Mouse (Mus musculus) heart, embryonic 12.5 days (tissue): ENCODE measurements at regions not wholly inside any gene's neighbourhood (a gene's known extent, or its start where the extent isn't known, plus 50 kb on each side); places are given as distances from the start of the nearest gene placed in this dataset.

Experiments
- ATAC-seq: fragments of 200-750 bp; cut with Nextera tagmentation; 2 replicates; pipeline ENCODE4 v1.8.0; 2017; ENCODE audit warnings: moderate TSS enrichment, moderate library complexity; ENCODE audit not compliant: insufficient number of reproducible peaks, low FRiP score
- H3K27ac ChIP-seq: fragments of 300-500 bp; sonication (generic); 2 replicates; pipeline ENCODE4 v1.5.1; 2016; ENCODE audit warnings: mild to moderate bottlenecking, moderate library complexity; ENCODE audit not compliant: poor library complexity, severe bottlenecking
- H3K27me3 ChIP-seq: fragments of 300-500 bp; sonication (generic); replicated peaks from 2 replicates; pipeline ENCODE4 v1.6.1; 2016; ENCODE audit warnings: mild to moderate bottlenecking, moderate library complexity
- H3K36me3 ChIP-seq: fragments of 300-500 bp; sonication (generic); 2 replicates; pipeline ENCODE4 v1.6.1; 2016; ENCODE audit warnings: mild to moderate bottlenecking, moderate library complexity
- H3K4me1 ChIP-seq: fragments of 300-500 bp; sonication (generic); replicated peaks from 2 replicates; pipeline ENCODE4 v1.6.1; 2016; ENCODE audit warnings: mild to moderate bottlenecking
- H3K4me2 ChIP-seq: fragments of 300-500 bp; sonication (generic); 2 replicates; pipeline ENCODE4 v1.6.1; 2016; ENCODE audit warnings: mild to moderate bottlenecking, moderate library complexity
- H3K4me3 ChIP-seq: fragments of 300-500 bp; sonication (generic); 2 replicates; pipeline ENCODE4 v1.5.1; 2016; ENCODE audit warnings: mild to moderate bottlenecking
- H3K9ac ChIP-seq: fragments of 300-500 bp; sonication (generic); 2 replicates; pipeline ENCODE4 v1.6.1; 2016; ENCODE audit warnings: mild to moderate bottlenecking, moderate library complexity
- H3K9me3 ChIP-seq: fragments of 300-500 bp; sonication (generic); replicated peaks from 2 replicates; pipeline ENCODE4 v1.6.1; 2016; ENCODE audit warnings: mild to moderate bottlenecking, moderate library complexity
- WGBS: fragments of 180-500 bp; shearing (Covaris S2); methylation state at CpG from one replicate; pipeline ENCODE4 v1.1.7; 2016; 5-methylcytosine and 5-hydroxymethylcytosine counted together

DNA sequence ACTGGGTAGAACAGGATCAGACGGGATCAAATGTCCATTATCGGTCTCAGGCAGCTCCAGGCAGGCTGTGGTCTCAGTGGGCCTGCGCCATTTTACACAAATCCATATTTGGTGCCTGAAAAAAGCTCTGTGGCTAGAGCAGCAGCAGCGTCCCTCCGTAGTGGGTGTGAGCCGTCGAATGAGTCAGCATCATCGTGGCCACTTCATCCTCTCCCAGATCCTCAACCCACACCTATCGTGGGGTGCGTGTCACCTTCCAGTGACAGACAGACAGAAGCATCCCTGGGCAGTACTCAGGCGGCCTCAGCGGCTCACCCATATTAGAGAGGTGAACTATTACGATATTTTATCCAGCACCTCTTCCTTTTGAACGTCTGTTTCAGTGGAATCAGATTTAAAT lies 233.0 kb upstream of the A430005L14Rik start:
- Histone ChIP-seq H3K27ac (no peak overlapping the region), H3K27me3 (no peaks in the 10 kb centered on the region; the same call in 1 of the 2 replicates), H3K36me3 (no peaks in the 10 kb centered on the region), H3K4me3 (no peak overlapping the region), H3K9me3 (no peaks in the 10 kb centered on the region), H3K9ac (no peak overlapping the region), H3K4me1 (no peaks in the 10 kb centered on the region), H3K4me2 (no peak overlapping the region)
- 84% methylated on average over 14 of the region's 14 CpGs for WGBS
- no peak for ATAC-seq

DNA sequence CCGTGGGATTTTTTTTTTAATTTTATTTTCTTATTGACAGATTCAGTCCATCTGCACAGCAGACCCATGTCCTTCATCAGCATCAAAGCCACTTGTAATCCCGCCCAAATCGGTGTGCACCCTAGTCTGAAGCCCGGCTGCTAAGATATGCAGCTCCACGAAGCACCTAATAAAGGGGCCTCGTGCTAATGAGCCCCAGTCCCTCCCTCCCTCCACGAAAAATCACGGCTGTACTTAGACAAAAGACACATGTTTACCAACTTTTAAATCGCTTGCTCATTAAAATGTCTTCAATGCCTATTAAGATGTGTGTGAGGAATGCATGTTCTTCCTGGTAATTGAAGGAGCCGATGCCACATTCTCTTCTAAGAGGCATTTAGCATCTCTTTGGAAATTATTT lies 229.8 kb upstream of the A430005L14Rik start:
- Histone ChIP-seq H3K27me3 (no peaks in the 10 kb centered on the region; the same call in 1 of the 2 replicates), H3K36me3 (no peaks in the 10 kb centered on the region), H3K27ac (no peak overlapping the region), H3K9ac (no peak overlapping the region), H3K4me3 (no peak overlapping the region), H3K4me2 (no peak overlapping the region), H3K9me3 (no peaks in the 10 kb centered on the region), H3K4me1 (no peaks in the 10 kb centered on the region)
- WGBS = 80% methylated on average over 10 of the region's 10 CpGs
- ATAC-seq = no peak

DNA sequence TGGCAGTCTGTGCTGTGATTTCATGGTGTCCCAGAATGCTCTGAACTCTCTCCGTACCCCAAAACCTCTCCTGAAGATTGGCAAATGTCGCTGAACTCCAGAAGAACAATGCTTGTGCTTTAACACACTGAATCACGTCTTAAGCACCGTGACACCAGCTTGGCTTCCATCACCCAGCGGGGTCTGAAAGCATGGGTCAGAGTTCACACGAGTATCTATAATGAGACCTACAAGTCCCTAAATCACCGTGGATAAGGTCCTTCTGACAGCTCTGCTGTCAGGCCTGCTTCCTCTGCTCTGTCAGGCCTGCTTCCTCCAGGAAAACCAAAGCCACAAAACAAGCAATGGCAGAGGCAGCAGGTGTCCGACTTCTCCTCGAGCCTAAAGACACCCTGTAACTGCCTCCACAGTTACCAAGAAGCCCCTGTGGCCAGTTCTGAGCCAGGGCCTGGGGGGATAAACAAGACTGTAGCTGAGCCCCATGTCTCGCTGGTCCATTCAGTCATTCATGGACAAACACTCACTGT lies 229.1 kb upstream of the A430005L14Rik start:
- Histone ChIP-seq H3K27me3 (no peaks in the 10 kb centered on the region; the same call in 1 of the 2 replicates), H3K4me2 (no peak overlapping the region), H3K9ac (no peak overlapping the region), H3K9me3 (no peaks in the 10 kb centered on the region), H3K36me3 (no peaks in the 10 kb centered on the region), H3K27ac (no peak overlapping the region), H3K4me3 (no peak overlapping the region), H3K4me1 (no peaks in the 10 kb centered on the region)
- 57% methylated on average over 10 of the region's 10 CpGs for WGBS
- no peak for ATAC-seq

DNA sequence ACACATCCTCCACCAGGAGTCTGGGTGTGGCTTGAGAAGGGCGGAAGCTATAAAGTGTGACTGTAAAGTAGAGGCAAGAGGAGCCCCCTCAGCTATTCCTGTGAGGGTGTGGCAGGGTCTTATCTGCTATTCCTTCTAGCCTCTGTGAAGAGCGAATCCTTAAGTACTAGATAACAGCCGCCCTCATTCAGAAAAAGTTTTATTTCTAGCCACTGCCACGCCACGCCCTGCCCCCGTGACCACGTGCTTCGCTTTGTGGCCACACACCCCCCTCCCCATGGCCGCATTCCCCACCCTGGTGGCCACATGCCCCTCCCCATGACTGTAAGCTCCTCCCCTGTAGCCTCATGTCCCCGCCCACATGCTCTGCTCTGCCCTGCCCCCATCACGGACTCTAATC lies 218.9 kb upstream of the A430005L14Rik start:
- no peak for ATAC-seq
- WGBS = 49% methylated on average over 11 of the region's 11 CpGs
- Histone ChIP-seq H3K27me3 (no peaks in the 10 kb centered on the region), H3K4me2 (no peak overlapping the region), H3K4me3 (no peak overlapping the region), H3K36me3 (no peaks in the 10 kb centered on the region), H3K9me3 (no peaks in the 10 kb centered on the region; the same call in 1 of the 2 replicates), H3K27ac (no peak overlapping the region), H3K4me1 (no peaks in the 10 kb centered on the region), H3K9ac (no peak overlapping the region)

DNA sequence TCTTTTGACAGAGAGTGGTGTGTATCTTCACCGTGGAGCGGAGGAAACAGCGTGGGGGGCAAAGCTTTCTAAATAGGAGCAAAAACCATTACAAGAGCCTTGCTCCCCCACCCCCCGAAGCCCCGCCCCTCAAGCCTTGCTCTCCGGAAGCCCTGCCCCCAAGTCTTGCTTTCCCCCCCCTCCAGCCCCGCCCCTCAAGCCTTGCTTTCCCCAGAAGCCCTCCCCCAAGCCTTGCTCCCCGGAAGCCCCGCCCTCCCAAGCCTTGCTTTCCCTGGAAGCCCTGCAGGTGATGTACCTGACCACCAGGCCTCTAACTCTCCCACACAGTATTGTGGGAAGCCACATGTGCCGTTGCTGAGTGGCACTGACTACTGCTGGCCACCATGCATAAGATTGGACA lies 214.8 kb upstream of the A430005L14Rik start:
- Histone ChIP-seq H3K27ac (no peak overlapping the region), H3K4me2 (no peak overlapping the region), H3K9me3 (no peaks in the 10 kb centered on the region), H3K9ac (no peak overlapping the region), H3K4me1 (no peaks in the 10 kb centered on the region), H3K36me3 (no peaks in the 10 kb centered on the region), H3K27me3 (no peaks in the 10 kb centered on the region), H3K4me3 (no peak overlapping the region)
- ATAC-seq = no peak
- 92% methylated on average over 10 of the region's 10 CpGs for whole genome bisulfite sequencing

DNA sequence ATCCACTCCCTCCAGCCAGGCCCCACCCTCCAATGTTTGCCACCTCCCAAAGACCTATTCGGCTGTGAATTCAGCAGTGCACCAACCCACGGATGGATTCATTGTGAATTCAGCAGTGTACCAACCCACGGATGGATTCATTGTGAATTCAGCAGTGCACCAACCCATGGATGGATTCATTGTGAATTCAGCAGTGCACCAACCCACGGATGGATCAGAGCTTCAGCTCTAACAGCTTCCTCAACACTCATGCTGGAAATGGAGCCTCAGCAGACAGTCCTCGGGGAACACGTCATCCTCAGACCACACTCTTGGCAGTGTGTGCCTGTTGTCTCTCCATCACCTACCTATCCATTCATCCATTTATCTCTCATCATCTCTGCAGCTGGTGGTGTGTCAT lies 204.2 kb upstream of the A430005L14Rik start:
- Histone ChIP-seq H3K4me2 (no peak overlapping the region), H3K36me3 (no peaks in the 10 kb centered on the region), H3K4me3 (no peak overlapping the region), H3K4me1 (no peaks in the 10 kb centered on the region), H3K27ac (no peak overlapping the region), H3K27me3 (0 out of 2 replicates have a peak, but pooled peaks cover 3% of the 10 kb centered on the region), H3K9me3 (no peaks in the 10 kb centered on the region), H3K9ac (no peak overlapping the region)
- ATAC-seq = no peak
- 79% methylated on average over 6 of the region's 6 CpGs for WGBS

DNA sequence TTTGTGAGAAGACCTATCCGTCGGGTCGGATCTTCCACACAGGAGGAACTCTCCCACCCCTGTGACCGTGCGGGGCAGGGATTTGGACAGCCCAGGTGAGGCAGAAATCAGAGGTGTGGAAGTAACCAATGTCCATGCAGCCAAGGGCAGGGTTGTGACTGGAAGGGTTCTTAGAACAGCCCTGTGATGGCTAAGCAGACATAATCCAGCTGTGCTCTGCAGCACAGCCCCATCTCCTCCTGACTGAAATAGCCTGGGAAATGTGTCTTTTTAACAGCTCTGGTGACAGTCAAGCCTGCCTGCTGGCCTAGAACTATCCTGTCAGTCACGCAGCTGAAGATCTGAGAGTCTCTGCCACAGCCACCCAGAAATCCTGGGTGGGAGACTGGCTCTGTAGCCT lies 198.7 kb upstream of the A430005L14Rik start:
- Histone ChIP-seq H3K27me3 (no peaks in the 10 kb centered on the region), H3K4me1 (no peaks in the 10 kb centered on the region), H3K4me3 (no peak overlapping the region), H3K27ac (no peak overlapping the region), H3K4me2 (no peak overlapping the region), H3K9me3 (no peaks in the 10 kb centered on the region), H3K36me3 (no peaks in the 10 kb centered on the region), H3K9ac (no peak overlapping the region)
- 81% methylated on average over 6 of the region's 6 CpGs for WGBS
- ATAC-seq = no peak

DNA sequence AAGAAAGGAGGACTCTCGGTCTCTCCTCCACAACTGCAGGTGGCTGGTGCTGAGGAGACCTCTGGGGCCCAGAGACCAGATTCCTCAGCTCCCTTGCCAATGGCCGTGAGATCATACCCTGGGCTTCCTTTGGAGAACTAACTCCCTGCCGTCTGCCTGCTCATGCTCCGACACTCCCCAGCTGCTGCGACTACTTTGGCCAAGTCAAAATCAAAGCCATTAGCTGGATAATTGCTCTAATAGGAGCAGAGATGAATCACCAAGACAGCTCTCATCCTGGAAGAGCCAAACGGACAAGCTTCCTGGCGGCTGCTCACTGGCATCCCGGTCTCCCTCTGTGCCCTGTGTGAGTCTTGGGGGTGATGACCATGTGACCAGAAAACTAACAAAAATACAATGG lies 198.3 kb upstream of the A430005L14Rik start:
- Histone ChIP-seq H3K4me3 (no peak overlapping the region), H3K27ac (no peak overlapping the region), H3K36me3 (no peaks in the 10 kb centered on the region), H3K9me3 (no peaks in the 10 kb centered on the region), H3K4me2 (no peak overlapping the region), H3K4me1 (no peaks in the 10 kb centered on the region), H3K27me3 (no peaks in the 10 kb centered on the region), H3K9ac (no peak overlapping the region)
- WGBS = 69% methylated on average over 8 of the region's 8 CpGs
- no peak for ATAC-seq

DNA sequence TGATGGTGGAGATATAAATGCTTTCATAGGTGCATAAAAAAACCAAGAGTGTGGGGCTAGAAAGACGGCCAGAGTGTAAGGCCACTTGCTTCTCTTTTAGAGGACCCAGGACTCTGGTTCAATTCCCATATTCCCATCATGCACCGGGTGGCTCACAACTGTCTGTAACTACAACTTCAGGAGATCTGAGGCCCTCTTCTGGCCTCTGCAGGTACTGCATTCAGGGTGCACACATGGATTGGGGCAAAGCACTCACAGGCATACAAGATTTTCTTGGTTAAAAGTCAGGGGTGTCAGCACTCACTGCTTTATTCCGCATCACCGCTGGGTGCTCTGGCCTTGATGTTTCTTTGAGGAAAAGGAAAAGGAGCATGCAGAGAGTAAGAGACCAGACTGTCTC lies 196.1 kb upstream of the A430005L14Rik start:
- WGBS = 80% methylated on average over 4 of the region's 4 CpGs
- H3K36me3 ChIP-seq = no peaks in the 10 kb centered on the region

DNA sequence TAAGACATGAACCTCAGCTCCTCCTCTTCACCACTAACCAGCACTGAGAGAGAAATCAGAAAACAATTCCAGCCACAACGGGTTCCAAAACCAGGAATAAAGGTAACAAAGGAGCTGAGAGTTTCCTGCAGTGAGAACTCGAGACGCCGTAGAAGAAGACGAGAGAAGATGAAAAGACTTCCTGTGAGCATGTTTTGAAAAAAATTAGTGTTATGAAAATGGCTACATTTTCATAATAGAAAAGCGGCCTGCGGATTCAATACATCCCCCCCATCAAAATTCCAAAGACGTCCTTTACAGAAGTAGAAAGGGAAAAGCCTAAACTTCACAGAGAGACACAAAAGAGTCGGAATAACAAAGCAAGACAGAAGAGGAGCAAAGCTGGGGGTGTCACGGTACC lies 193.6 kb upstream of the A430005L14Rik start:
- Histone ChIP-seq H3K4me1 (peaks cover 2% of the 10 kb centered on the region; the same call in 1 of the 2 replicates), H3K36me3 (no peaks in the 10 kb centered on the region), H3K27ac (no peak overlapping the region), H3K4me3 (no peak overlapping the region), H3K9me3 (no peaks in the 10 kb centered on the region), H3K27me3 (no peaks in the 10 kb centered on the region), H3K9ac (no peak overlapping the region), H3K4me2 (no peak overlapping the region)
- WGBS = 81% methylated on average over 10 of the region's 10 CpGs
- ATAC-seq = no peak

More for the DNA sequence above, 196.1 kb upstream of the A430005L14Rik start:
- no peaks in the 10 kb centered on the region for H3K27me3 ChIP-seq
- no peak overlapping the region for H3K4me3 ChIP-seq
- H3K9me3 ChIP-seq = no peaks in the 10 kb centered on the region
- no peak for ATAC-seq
- no peak overlapping the region for H3K4me2 ChIP-seq
- no peaks in the 10 kb centered on the region for H3K4me1 ChIP-seq
- no peak overlapping the region for H3K27ac ChIP-seq
- no peak overlapping the region for H3K9ac ChIP-seq

DNA sequence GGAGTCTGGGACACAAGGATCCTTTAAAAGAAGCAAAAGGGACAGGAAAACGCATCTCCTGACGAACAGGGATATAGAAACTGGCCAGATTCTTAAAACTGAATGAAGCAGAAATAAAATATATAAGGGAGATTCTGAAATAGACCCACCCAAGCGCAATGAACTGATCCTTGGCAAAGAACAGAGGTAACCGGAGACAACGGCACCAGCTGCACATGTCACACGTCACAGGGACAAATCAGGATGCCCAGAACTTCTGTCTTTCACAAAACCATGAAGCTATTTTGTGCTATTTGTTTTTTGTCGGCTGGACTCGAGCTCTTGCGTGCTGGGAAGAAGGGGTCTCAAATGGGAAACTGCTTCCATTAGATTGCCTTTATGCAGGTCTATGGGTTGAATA lies 189.3 kb upstream of the A430005L14Rik start:
- Histone ChIP-seq H3K9ac (no peak overlapping the region), H3K9me3 (no peaks in the 10 kb centered on the region), H3K27ac (no peak overlapping the region), H3K27me3 (no peaks in the 10 kb centered on the region), H3K4me2 (no peak overlapping the region), H3K4me3 (no peak overlapping the region), H3K36me3 (no peaks in the 10 kb centered on the region), H3K4me1 (peaks cover 8% of the 10 kb centered on the region; the same call in 1 of the 2 replicates)
- ATAC-seq = no peak
- 84% methylated on average over 9 of the region's 9 CpGs for WGBS

DNA sequence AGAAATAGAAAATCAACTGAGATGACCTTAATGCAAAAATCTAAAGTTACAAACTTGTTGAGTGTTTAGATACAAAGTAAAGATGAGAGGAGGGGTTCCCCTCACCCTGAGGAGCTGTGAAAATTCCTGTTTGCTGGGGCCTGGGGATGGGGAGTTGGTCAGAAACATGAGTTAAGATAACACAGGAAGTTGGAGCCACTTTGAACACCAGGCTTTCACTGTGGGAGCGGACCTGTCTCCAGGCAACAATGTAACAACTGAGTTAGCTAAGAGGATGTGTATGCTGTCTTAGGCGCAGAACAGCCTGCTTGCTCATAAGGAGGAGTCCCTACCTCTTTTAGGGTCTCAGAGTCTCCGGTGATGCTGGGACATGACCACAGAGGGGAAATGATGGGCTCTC lies 188.7 kb upstream of the A430005L14Rik start:
- no peak overlapping the region for H3K4me2 ChIP-seq
- H3K9ac ChIP-seq = no peak overlapping the region
- no peaks in the 10 kb centered on the region for H3K36me3 ChIP-seq
- H3K4me3 ChIP-seq = no peak overlapping the region
- 14% methylated on average over 3 of the region's 3 CpGs for WGBS
- 0 out of 2 replicates have a peak, but pooled peaks have one; percentile 45 for ATAC-seq
- H3K27ac ChIP-seq = no peak overlapping the region
- peaks cover 6% of the 10 kb centered on the region for H3K9me3 ChIP-seq
- H3K27me3 ChIP-seq = no peaks in the 10 kb centered on the region
- H3K4me1 ChIP-seq = peaks cover 8% of the 10 kb centered on the region; the same call in 1 of the 2 replicates
